Mouse (Mus musculus) frontal cortex, postnatal 36 days (tissue): ENCODE measurements around the gene Vmn2r60.
"Not testable (repeated sequence)": the region's sequence is repeated elsewhere in the genome, so short reads cannot be mapped to it uniquely, and the experiment has no call there.

Experiments
- DNase-seq, 2 experiments: peaks; one replicate each; pipeline ENCODE4 v3.0.0; 2022; ENCODE audit warnings: low spot score in 2 of 2

Gene Vmn2r60

DNA sequence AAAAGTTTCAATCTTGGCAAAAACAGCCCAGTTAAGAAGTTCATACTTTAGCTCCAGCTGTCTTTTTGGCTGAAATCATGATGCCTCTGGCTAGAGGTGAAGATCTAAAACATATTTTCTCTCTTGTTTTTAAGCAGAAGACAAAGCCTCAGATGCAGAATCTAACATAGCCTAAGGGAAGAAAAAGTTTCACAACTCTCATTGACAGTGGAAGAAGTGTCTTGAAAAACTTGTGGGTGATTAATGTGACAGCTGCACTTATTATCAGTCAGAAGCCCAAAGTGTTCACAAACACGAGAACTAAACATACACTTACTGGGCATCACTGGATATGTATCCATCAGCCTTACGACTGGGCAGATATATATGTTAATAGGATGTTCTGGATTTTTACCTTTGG is at the start of gene Vmn2r60:
Vmn2r60 (plus strand) TSS at position 301 of the 400 bp plus-strand sequence.
- no peak for DNase-seq

DNA sequence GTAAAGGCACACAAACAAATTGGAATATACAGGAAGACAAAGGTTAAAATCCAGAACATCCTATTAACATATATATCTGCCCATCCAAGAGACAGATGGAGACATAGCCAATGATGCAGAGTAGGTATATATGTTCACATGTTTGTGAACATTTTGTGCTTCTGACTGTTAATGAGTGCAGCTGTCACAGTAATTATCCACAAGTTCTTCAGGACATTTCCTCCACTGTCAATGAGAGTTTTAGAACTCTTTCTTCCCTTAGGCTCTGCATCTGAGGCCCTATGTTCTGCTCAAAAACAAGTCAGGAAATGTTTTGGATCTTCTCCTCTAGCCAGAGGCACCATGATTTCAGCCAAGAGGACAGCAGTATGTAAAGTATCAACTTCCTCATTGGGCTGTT is 48.6 kb upstream of the Vmn2r60 start, which contains the start of gene Vmn2r59:
Vmn2r59 (minus strand) TSS at position 101 of the 400 bp plus-strand sequence.
- no peak for DNase-seq

DNA sequence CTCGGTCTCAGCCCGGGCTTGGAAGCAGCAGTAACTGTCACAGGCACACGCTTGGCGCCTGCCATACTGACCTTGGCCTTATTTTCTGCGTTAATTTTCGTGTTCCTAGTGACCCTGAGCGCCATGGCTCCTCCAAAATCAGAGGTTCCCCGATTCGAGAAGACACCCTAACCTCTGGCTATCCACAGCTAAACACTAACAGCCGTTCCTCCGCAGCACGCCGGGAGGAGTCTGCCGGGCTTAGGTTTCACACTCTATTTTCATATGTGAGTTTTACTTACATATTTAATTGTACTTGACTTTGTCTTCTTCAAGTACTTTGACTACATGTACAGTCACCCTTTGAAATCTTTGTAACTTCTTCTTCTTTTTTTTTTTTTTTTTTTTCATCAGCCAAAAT is 509 bp upstream of the Vmn2r60 start:
- not testable (repeated sequence) for DNase-seq
